Mouse (Mus musculus): ENCODE measurements around the gene Emc10.
A peak's percentile ranks its signal among the peaks of the same experiment; 100 is the strongest.

Emc10 gene

GRCm38 (mm10) chr7:44463556-44464225 is 32.6 kb downstream of the Emc10 start:
- DNase-seq (ENCODE audit: low read depth, low spot score): no peak

GRCm38 (mm10) chr7:44463056-44463425 is 33.3 kb downstream of the Emc10 start:
- DNase-seq (ENCODE audit: low read depth, low spot score): no peak

GRCm38 (mm10) chr7:44462218-44463055 is 33.9 kb downstream of the Emc10 start:
- DNase-seq (ENCODE audit: low read depth, low spot score): peak; percentile 94

- DNase-seq (ENCODE audit: low read depth, low spot score): peak; percentile 51
Observed at GRCm38 (mm10) chr7:44461503-44462217, 34.7 kb downstream of the Emc10 start.

GRCm38 (mm10) chr7:44460767-44461502 is 35.4 kb downstream of the Emc10 start:
- DNase-seq (ENCODE audit: low read depth, low spot score): no peak

- no peak for DNase-seq (ENCODE audit: low read depth, low spot score)
Observed at GRCm38 (mm10) chr7:44460067-44460466, 36.3 kb downstream of the Emc10 start.

- peak; percentile 61 for DNase-seq (ENCODE audit: low read depth, low spot score)
Observed at GRCm38 (mm10) chr7:44456302-44456701, 40.0 kb downstream of the Emc10 start.

GRCm38 (mm10) chr7:44453256-44453655 is 43.1 kb downstream of the Emc10 start:
- DNase-seq (ENCODE audit: low read depth, low spot score): no peak

- no peak for DNase-seq (ENCODE audit: low read depth, low spot score)
Observed at GRCm38 (mm10) chr7:44446070-44446855, 50.1 kb downstream of the Emc10 start.

GRCm38 (mm10) chr7:44445528-44445923 is 50.8 kb downstream of the Emc10 start:
- peak; percentile 43 for DNase-seq (ENCODE audit: low read depth, low spot score)

- DNase-seq (ENCODE audit: low read depth, low spot score): peak; percentile 43
Observed at GRCm38 (mm10) chr7:44444886-44445527, 51.3 kb downstream of the Emc10 start.

- DNase-seq (ENCODE audit: low read depth, low spot score): peak; percentile 43
Observed at GRCm38 (mm10) chr7:44443268-44444173, 52.8 kb downstream of the Emc10 start.

- no peak for DNase-seq (ENCODE audit: low read depth, low spot score)
Observed at GRCm38 (mm10) chr7:44442407-44442821, 53.9 kb downstream of the Emc10 start.

GRCm38 (mm10) chr7:44441648-44442109 is 54.6 kb downstream of the Emc10 start:
- no peak for DNase-seq (ENCODE audit: low read depth, low spot score)

GRCm38 (mm10) chr7:44441180-44441579 is 55.1 kb downstream of the Emc10 start:
- no peak for DNase-seq (ENCODE audit: low read depth, low spot score)

GRCm38 (mm10) chr7:44440479-44440878 is 55.9 kb downstream of the Emc10 start:
- DNase-seq (ENCODE audit: low read depth, low spot score): no peak
